Mouse (Mus musculus): ENCODE results near the gene Tex19.1.

DNA sequence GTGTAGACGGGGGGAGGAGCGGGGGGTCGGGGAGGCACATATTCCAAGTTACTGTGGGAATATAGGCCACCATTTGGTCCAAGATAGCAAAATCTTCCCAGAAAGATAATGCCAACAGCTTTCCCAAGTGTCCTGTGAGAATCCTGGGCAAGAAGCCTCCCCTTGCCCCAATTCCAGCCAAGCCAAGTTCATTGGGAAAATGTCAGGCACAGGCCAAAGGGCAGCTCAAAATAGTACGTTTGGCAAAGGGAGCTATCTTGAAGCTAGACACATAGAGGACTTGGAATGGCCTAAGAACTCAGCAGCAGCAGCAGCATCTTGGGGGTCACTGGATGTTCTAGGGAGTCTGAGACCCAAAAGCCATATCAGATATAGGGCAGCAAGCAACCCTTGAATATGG lies 17.8 kb downstream of the Tex19.1 start:
- TF ChIP-seq EP300 (IDR thresholded peaks at IDR 0.05; ENCODE audit: low read depth) = no peak
- no peak for TF ChIP-seq CTCF (IDR thresholded peaks at IDR 0.05; ENCODE audit: low read depth)

Data from heart, postnatal 0 days (tissue).